Mouse (Mus musculus) gastrocnemius, postnatal 36 days (tissue): ENCODE results near the gene Lcor. TPM values are rescaled to one million over a fixed set of nuclear protein-coding genes. Genes with fewer than 3 reads are reported as not detected.

Source experiments
- DNase-seq, 2 experiments: peaks; one replicate each; pipeline ENCODE4 v3.0.0; 2022
- intact Hi-C: fragments of 180-260 bp; cut with DNase I; formaldehyde crosslinking; loops from one replicate; pipeline ENCODE4 v1.15.1; 2025
- long read RNA-seq, 2 experiments: library from polyadenylated mRNA; stranded (forward); transcript quantifications; one replicate each; pipeline ENCODE4 v2.0.0; 2021
- total RNA-seq, 2 experiments: library from RNA; stranded (reverse); gene quantifications; 2 replicates each; pipeline ENCODE4 v1.2.3; 2021

Lcor gene
- total RNA-seq, result 10 to 100 TPM; 11.2 to 12.6 TPM
- long read RNA-seq, experiment 1, full-length matches to known transcripts, result 1 of 5 reads
- long read RNA-seq, experiment 1, partial matches to known transcripts, result 1 of 5 reads
- long read RNA-seq, experiment 1, other reads (novel, unspliced or antisense), result 3 of 5 reads
- long read RNA-seq, experiment 2, partial matches to known transcripts, result 0 of 8 reads
- long read RNA-seq, experiment 2, other reads (novel, unspliced or antisense), result 8 of 8 reads

DNA sequence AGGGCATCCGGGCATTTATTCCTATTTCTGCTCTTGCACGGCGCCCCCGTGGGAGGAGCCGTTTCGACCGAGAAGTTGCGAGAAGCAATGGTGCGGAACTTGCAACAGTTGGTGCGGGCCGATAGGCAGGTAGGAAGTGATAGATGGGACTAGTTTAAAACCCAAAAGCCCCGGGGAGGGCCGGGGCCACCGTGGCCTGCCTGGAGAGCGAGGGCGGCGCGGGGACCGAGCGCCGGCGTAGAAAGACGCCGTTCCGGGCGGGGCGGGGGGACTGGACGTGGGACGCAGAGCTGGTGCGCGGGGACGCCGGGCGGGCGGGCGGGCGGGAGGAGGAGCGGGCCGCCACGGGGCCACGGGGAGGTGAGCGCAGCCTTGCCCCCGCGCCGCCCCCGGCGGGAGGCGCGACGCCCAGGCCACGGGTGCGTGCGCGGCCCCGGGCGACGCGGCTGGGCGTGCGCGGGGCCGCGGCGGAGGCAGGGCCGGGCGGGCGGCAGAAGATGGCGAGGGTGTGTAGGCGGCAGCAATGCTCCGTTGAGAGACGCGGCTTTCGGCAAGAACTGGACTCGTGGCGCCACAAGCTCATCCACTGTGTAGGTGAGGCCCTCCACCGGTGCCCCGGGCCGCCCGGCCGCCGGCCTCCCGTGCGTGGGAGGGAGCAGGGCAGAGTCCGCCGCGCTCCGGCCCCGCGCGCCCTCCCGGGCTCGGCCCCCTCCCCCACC, at the start of gene Lcor:
Lcor (plus strand) TSS at position 448 of the 719 bp plus-strand sequence.
- DNase-seq, result peak; percentile 71 to 86
- intact Hi-C loops, result loop anchor here (2.0 kb wide), 1 partner anchor 134 kb away; no protein-coding TSS in a partner anchor

DNA sequence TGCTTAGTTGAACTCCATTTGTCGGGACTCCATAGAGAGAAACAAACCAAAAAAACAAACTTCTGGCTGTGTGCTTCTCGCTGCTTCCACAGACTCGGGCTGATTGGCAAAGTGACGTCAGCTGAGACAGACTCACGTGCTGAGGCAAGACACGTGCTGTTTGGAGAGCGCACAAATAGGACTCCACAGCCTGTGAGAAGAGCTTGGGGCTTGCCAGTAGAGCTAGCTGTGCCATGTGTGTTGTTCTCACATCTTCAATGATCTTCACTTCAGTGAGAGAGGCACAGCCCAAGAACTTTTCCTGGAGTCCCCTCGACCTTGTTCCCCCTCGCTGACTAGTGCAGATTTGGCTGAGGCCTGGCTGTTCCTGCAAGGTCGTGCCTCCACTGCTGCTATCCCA, 47.1 kb upstream of the Lcor start:
- no peak for DNase-seq
- intact Hi-C loops, result no loop called here

DNA sequence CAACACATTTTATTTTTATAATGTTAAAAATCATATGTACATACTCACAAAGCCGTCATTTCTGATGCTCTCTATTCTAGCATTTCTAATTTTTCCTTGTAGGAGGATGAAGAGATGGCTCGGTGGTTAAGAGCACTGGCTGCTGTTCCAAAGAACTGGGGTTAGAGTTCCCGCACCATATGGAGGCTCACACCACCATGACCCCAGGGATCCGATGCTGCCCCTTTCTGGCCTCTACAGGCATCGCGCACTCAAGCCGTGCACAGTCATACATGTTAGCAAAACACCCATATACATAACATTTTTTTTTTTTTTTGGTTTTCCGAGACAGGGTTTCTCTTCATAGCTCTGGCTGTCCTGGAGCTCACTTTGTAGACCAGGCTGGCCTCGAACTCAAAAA, 46.0 kb upstream of the Lcor start:
- intact Hi-C loops, result no loop called here

DNA sequence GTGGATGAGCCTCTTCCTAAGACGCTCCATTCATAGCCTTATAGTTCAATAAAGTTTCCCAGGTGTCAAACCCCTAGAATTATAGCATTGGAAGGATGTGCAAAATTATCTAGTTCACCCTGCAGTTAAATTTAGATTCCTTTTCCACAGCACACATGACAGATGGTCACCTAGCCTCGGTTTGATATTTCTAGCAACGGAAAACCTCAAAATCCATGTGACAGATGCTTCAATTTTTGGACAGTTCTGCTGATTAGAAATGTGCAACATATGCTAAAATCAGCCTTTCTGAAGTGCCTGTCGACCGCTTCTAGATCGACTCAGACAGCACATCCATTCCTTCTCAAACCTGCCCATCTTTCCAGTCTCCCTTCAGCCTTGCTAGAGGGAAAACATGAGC, 43.5 kb upstream of the Lcor start:
- intact Hi-C loops, result no loop called here
- DNase-seq, result no peak

More for the DNA sequence above, 46.0 kb upstream of the Lcor start:
- DNase-seq, result no peak

DNA sequence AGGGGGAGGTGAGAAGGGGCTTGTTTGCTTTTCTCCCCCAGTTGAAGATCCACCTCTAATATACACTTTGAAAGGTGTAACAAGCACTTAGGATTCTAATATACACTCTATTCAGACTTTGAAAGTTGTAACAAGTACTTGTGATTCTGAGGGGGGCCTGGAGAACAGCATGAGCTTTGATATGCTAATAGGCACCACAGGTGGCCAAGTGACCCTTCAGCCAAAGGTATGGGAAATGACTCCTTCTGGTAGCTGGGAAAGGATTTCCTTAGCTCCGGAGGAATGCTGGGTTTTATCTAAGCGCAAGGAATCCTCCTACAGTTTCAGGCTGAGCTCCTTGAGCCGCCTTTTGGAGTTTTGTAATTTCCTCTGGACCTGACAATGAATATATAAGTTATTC, 41.0 kb upstream of the Lcor start:
- no peak for DNase-seq
- intact Hi-C loops, result no loop called here

DNA sequence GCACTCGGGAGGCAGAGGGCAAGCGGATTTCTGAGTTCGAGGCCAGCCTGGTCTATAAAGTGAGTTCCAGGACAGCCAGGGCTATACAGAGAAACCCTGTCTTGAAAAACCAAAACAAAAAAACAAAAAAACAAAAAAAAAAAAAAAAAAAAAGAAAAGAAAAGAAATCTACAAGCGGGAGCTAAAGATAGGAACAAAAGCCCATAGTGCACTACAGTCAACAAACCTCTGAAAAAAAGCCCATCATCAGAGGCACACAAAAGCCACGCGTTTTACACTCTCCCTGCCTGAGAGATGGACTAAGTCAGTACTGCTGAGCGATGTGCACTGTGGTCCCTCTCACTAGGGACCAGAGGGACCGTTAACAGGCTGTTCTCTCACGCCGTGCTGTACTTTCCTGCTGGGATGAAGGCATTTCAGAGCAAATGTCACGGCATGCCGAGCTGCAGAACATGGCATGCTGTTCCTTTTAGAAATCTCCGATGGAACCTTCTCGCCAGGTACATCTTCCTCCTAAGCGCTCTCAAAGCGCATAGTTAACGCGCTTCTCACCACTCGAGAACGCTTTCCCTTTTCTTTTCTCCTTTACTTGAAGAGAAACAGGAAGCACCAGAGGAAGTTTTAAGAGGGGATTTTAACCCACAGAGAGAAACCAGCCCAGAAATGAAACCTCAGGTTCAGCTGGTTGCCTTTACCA, 40.4 kb upstream of the Lcor start:
- DNase-seq, result no peak
- intact Hi-C loops, result no loop called here

DNA sequence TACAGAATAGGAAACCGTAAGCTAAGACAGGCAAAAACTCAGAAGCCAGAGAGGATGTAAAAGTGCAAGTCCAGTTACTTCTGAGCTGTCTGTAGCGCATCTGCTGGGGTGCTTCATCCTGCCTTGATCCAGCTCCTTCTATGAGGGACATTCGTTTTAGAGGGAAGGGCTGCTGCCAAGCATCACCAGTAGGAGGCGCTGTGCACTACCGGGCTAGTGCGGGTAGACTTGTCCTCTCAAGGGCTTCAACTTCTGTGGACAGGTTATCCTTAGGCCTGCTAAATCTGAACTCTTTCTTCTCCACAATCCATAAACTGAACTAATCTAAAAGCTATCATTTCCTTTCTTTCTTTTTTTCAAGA, 39.8 kb upstream of the Lcor start:
- peak; percentile 26 to 33 for DNase-seq
- intact Hi-C loops, result no loop called here

DNA sequence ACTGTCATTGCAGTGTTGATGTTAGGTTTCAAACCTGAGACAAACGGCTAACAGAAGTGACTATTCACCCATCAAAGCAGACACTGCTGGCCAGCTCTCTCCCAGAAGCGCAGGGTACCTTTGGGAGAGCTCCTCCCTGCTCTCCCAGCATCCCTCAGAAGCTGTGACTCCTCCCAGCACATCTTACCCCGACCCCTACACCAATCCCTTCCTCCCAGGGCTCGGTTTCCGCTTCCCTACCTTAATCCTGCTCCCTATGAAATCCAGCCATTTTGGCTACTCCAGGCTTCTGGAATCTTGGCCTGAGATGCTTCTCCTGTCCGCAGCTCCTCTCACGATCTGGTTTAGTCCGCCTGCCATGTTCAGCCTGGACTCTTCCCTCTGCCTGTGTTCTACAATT, 37.9 kb upstream of the Lcor start:
- no peak for DNase-seq
- intact Hi-C loops, result no loop called here

DNA sequence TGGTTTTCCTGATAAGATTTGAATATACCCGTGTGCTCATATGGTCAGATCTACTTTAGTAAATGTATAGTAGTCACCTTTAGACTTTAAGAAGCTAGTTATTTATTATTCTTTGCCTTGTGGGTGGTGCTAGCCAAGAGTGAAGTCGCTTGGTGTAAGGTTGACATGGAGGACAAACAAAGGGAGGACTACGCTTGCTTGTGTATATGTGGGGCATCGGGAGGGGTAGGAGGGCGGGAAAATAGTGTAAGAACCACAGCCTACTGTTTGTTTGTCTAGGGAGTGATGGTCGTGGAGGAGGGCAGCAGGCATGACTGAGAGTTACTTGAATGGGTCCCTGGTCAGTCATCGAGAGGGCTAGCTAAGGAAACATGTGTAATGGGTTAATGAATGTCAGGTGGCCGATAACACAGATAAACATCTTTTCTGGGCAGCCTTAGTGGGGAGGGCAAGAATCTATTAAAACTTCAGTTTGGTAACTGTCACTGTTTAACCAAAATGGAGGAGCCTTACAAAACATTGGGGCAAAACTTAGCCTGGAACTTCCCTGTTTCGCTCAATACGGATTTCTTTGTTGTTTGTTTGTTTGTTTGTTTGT, 37.3 kb upstream of the Lcor start:
- DNase-seq, result no peak
- intact Hi-C loops, result loop anchor here (5.0 kb wide), 1 partner anchor 182 kb away; no protein-coding TSS in a partner anchor

DNA sequence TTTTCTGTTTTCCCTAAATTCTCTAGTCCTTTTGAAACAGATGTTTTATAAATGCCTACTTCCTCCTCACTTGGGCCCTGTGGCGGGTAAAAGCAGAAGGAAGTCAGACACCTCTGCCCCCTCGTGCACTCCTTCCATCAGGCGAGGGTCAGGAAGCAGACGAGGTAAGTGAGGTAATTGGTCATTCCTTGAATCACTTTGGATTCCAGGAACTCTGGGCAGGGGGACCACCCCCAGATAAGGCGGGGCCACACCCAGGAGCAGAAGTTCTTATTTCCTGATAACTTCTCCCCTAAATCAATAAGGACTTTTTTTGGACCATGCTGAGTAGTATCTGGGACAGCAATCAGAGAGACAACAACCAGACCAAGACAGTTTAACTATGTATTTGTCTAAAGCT, 36.7 kb upstream of the Lcor start:
- intact Hi-C loops, result loop anchor here (5.0 kb wide), 1 partner anchor 182 kb away; no protein-coding TSS in a partner anchor
- no peak for DNase-seq

DNA sequence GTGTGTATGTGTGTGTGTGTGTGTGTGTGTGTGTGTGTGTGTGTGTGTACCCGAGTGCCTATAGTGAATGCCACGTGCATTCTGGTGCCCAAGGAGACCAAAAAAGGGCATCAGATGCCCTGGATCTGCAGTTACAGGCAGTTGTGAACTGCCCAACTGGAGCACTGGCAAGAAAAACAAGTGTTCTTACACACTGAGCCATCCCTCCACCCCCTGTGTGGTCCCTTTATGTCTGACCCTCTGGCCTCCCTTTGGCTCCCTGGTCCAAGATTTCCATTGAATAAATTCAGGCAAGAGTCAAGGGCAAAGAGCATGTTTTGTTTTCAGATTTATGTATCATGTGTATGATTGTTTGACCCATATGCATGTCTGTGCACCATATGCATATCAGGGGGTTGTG, 35.3 kb upstream of the Lcor start:
- intact Hi-C loops, result loop anchor here (5.0 kb wide), 1 partner anchor 180 kb away; no protein-coding TSS in a partner anchor

DNA sequence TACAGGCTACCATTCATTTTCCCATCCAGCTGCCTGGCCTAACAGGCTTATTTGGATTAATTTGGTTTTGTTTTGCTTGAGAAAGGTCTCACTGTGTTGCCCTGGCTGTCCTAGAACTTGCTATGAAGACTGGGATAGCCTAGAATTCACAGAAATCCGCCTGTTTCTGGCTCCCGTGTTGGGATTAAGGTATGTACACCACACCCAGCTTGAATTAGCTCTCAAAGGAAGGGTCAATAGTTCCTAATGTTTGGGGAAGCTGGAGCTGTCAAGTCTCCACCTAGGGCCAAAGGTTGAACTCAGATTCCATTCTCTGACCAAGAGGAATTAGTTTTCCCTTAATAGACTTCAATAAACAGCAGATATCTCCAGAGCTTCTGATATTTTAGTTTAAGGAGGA, 34.7 kb upstream of the Lcor start:
- intact Hi-C loops, result loop anchor here (5.0 kb wide), 1 partner anchor 180 kb away; no protein-coding TSS in a partner anchor

More for the DNA sequence above, 35.3 kb upstream of the Lcor start:
- DNase-seq, result no peak

DNA sequence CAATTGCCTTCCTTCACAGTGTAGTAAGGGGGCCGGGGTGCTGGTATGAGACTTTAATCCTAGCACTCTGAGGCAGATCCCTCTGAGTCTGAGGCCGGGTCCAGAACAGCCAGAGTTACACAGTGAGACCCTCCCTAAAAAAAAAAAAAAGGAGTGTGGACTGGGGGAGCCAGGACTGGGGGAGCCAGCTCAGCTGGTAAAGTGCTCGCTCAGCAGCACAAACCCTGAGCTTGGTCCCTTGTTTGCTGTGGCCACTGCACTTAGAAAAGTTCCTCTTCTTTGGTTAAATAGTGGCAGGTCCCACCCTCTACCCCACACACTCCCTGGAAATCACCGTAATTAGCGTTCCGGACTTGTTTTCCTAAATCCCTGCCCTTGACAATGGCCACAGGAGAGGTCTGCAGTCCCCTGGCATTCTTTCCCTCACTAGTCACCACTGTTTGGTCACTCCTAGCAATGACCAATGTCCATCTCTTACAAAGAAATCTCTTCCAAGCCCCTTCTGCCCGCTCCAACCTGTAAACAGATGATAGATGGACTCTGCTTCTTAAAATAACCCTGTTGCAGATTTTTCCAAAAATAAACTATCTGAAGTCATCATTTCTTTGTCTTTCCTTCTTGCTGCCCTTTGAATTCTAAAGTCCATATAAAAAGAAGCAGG, 32.9 kb upstream of the Lcor start:
- intact Hi-C loops, result loop anchor here (5.0 to 10.0 kb wide), 2 partner anchors 178 to 315 kb away; no protein-coding TSS in a partner anchor
- DNase-seq, result no peak

More for the DNA sequence above, 34.7 kb upstream of the Lcor start:
- DNase-seq, result no peak

DNA sequence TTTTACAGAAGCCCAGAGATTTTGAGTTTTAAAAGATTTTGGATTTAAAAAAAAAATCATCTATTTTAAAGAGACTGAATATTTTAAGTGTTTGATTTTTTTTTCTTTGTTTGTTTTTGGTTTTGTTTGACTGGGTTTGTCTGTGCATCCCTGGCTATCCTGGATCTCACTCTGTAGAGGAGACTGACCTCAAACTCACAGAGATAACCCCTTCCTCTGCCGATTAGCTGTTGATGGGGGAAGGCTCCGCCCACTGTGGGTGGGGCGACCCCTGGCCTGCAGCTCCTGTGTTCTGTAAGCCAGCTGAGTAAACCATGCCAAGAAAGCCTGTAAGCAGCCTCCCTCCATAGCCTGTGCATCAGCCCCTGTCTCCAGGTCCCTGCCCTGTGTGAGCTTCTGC, 30.3 kb upstream of the Lcor start:
- intact Hi-C loops, result loop anchor here (10.0 kb wide), 1 partner anchor 313 kb away; no protein-coding TSS in a partner anchor
- no peak for DNase-seq

DNA sequence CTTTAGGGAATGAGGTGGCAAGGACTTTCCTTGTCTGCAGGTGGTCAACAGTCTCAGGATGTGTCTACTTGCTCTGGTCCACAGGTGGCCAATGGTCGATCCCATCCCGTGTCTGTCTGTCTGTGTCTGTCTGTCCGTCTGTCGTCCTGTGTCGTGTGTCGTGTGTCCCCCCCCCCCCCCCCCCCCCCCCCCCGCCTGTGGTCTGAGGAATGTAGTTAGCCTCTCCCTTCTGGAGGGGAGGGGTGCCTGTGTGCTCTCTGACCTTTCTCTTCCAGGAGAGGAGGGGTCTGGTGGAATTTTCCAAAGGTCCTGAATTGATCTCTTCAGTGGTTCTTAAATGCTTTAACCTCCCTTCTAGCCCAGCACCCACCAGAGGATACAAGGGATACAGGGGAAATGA, 27.8 kb upstream of the Lcor start:
- intact Hi-C loops, result loop anchor here (10.0 kb wide), 1 partner anchor 310 kb away; no protein-coding TSS in a partner anchor

DNA sequence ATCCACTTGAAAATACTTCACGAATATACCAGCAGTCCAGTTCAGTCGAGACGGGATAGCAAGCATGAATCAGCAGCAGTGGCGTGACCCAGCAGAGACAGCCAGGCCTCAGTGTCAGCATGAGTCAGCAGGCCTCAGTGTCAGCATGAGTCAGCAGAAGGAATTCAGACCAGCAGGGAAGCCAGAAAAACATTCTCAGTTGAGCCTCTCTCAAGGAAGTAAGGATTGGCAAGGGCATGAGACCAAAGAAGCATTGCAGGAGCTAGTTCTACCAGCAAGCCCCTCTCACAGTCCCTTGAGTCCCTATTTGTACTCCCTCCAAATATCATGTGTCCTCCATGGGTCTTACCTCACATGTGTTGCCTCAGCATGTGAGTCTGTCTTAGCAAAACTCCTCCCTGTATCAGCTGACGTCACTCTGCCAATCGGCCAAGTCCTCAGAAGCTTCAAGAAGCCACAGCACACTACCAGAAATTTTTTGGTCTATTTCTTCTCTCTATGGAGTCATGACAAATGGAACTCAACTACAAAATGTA, 27.3 kb upstream of the Lcor start:
- intact Hi-C loops, result loop anchor here (10.0 kb wide), 1 partner anchor 310 kb away; no protein-coding TSS in a partner anchor
- no peak for DNase-seq

More for the DNA sequence above, 27.8 kb upstream of the Lcor start:
- DNase-seq, result no peak

DNA sequence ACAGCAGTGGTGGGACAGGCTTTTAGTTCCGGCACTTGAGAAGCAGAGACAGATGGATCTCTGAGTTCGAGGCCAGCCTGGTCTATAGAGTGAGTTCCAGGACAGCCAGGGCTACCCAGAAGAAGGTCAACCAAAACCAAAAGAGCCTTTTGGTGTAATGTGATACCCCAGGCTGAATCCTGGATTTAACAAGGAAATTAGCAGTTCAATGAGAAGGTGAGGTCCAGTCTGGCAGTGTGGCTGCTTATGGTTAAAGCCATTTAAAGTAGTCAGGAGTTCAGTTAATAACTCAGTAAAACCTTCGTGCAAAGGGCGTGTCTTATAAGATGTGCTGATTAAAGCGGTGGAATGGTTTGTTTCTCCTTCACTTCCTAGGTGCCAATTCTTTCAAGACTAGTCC, 25.3 kb upstream of the Lcor start:
- DNase-seq, result no peak
- intact Hi-C loops, result loop anchor here (10.0 kb wide), 1 partner anchor 308 kb away; no protein-coding TSS in a partner anchor

DNA sequence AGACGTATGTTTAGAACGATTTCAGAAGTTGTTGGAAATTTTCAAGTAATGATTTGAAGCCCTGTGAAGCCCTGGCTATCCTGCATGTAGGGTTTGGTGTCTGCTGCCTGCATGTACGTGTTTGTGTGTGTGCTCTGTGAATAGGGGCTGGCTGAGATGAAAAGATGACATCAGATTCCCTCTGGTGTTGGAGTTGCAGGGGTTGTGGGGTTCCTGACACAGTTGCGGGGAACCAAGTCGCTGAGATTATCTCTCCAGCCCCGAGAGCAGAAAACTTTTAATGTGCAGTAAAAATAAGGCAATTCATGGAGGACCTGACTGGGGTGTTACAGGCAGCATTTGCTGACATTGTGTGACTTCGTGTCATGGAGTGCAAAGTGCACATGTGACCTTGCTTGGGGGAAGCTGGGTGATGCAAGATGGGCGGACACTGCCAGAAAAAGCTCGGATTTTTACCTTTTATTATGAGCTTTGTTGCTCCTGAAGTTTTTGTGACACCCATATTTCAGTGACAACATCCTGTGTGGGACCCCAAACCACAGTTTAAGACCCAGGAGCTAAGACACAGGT, 20.2 kb upstream of the Lcor start:
- DNase-seq, result no peak
- intact Hi-C loops, result no loop called here

DNA sequence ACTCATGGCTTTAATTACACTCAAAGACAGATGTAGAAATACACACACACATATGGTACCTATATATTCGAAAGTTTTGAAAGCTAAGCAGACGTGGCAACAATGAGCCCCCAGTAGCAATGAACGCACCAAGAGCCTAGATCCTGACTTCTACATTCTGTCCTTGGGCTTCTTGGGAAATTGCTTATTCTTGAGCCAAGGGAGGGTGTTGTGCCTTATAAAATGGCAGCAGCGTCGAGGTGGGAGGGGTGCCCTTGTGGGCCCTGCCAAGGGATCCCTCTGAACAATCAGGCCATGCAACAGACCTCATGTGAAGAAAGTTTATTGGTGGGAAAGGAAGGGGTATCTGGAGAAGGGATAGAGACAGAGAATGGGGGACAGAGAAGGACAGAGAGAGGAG, 18.6 kb upstream of the Lcor start:
- intact Hi-C loops, result no loop called here
- DNase-seq, result no peak
